Mouse (Mus musculus) hindbrain, postnatal 0 days (tissue): ENCODE data around the gene Nuak1. TPM values are rescaled to one million over a fixed set of nuclear protein-coding genes. Genes with fewer than 3 reads are reported as not detected.

Experiments used
- ATAC-seq: fragments of 200-750 bp; cut with Nextera tagmentation; 2 replicates; pipeline ENCODE4 v1.8.0; 2017; ENCODE audit warnings: mild to moderate bottlenecking, moderate TSS enrichment, moderate library complexity
- DNase-seq: peaks from one replicate; pipeline ENCODE4 v3.0.0-alpha.2; 2015; ENCODE audit warnings: low spot score
- H3K27ac ChIP-seq: fragments of 300-500 bp; sonication (generic); 2 replicates; pipeline ENCODE4 v1.5.1; 2014; ENCODE audit warnings: mild to moderate bottlenecking
- H3K27me3 ChIP-seq: fragments of 300-500 bp; sonication (generic); 2 replicates; pipeline ENCODE4 v1.6.1; 2014; ENCODE audit warnings: low read length, mixed read lengths; ENCODE audit not compliant: insufficient read depth
- H3K36me3 ChIP-seq: fragments of 300-500 bp; sonication (generic); 2 replicates; pipeline ENCODE4 v1.6.1; 2014; ENCODE audit warnings: low read length, mixed read lengths; ENCODE audit not compliant: insufficient read depth
- H3K4me1 ChIP-seq: fragments of 300-500 bp; sonication (generic); 2 replicates; pipeline ENCODE4 v1.6.1; 2014; ENCODE audit warnings: antibody characterized with exemption, low read length, mixed read lengths; ENCODE audit not compliant: insufficient read depth
- H3K4me2 ChIP-seq: fragments of 300-500 bp; sonication (generic); 2 replicates; pipeline ENCODE4 v1.6.1; 2014; ENCODE audit warnings: low read depth, mild to moderate bottlenecking, low read length, moderate library complexity, mixed read lengths
- H3K4me3 ChIP-seq: fragments of 300-500 bp; sonication (generic); 2 replicates; pipeline ENCODE4 v1.5.1; 2014; ENCODE audit warnings: low read length
- H3K9ac ChIP-seq: fragments of 300-500 bp; sonication (generic); replicated peaks from 2 replicates; pipeline ENCODE4 v1.6.1; 2014; ENCODE audit warnings: mild to moderate bottlenecking, low read length, moderate library complexity, mixed read lengths
- H3K9me3 ChIP-seq: fragments of 300-500 bp; sonication (generic); 2 replicates; pipeline ENCODE4 v1.6.1; 2016; ENCODE audit warnings: low read length, mixed read lengths
- CTCF ChIP-seq: IDR thresholded peaks from 2 replicates; pipeline ENCODE4 v1.5.1; 2016; ENCODE audit warnings: antibody characterized with exemption, control low read depth, low read depth
- WGBS: fragments of 180-500 bp; shearing (Covaris S2); extraction: QIAGEN DNeasy Blood & Tissue Kit; methylation state at CpG from one replicate; pipeline ENCODE4 v1.1.7; 2014; 5-methylcytosine and 5-hydroxymethylcytosine counted together
- polyA plus RNA-seq: library from polyadenylated mRNA; unstranded; fragments of >200 nt; fragmentation: Nextera tagmentation; extraction: Ambion mirVana; gene quantifications from 2 replicates; pipeline ENCODE4 v1.2.1, GENCODE M21; 2015
- total RNA-seq: library from RNA; depleted of rRNA; stranded (reverse); fragments of >200 nt; gene quantifications from 2 replicates; pipeline ENCODE4 v1.2.3, GENCODE M21; 2014

Nuak1 gene
- total and polyA plus RNA-seq, 2 experiments from 2014 or later = 3.0 to 23.3 TPM

- Histone ChIP-seq H3K27me3 (no peaks in the 10 kb centered on the region), H3K4me3 (no peak overlapping the region), H3K36me3 (no peaks in the 10 kb centered on the region), H3K9ac (no peak overlapping the region), H3K4me1 (0 out of 2 replicates have a peak, but pooled peaks cover 6% of the 10 kb centered on the region), H3K4me2 (no peak overlapping the region), H3K27ac (no peak overlapping the region), H3K9me3 (no peaks in the 10 kb centered on the region)
- no peak for TF ChIP-seq CTCF
- DNase-seq (no peak), ATAC-seq (no peak)
- 46% methylated on average over 5 of the region's 5 CpGs for WGBS
Observed at GRCm38 (mm10) chr10:84481327-84481671, 40.9 kb upstream of the Nuak1 start.

GRCm38 (mm10) chr10:84480667-84481326 lies 40.4 kb upstream of the Nuak1 start:
- Histone ChIP-seq H3K9me3 (no peaks in the 10 kb centered on the region), H3K4me2 (no peak overlapping the region), H3K9ac (no peak overlapping the region), H3K4me3 (no peak overlapping the region), H3K4me1 (0 out of 2 replicates have a peak, but pooled peaks cover 6% of the 10 kb centered on the region), H3K36me3 (no peaks in the 10 kb centered on the region), H3K27me3 (no peaks in the 10 kb centered on the region), H3K27ac (0 out of 2 replicates have a peak overlapping the region, but pooled peaks have one; percentile 20)
- TF ChIP-seq CTCF = no peak
- DNase-seq = peak; percentile 8
- no peak for ATAC-seq
- WGBS = 50% methylated on average over 8 of the region's 8 CpGs

GRCm38 (mm10) chr10:84480146-84480545 lies 39.7 kb upstream of the Nuak1 start:
- Histone ChIP-seq H3K27ac (no peak overlapping the region), H3K4me3 (no peak overlapping the region), H3K9ac (no peak overlapping the region), H3K27me3 (no peaks in the 10 kb centered on the region), H3K9me3 (no peaks in the 10 kb centered on the region), H3K4me1 (0 out of 2 replicates have a peak, but pooled peaks cover 6% of the 10 kb centered on the region), H3K4me2 (no peak overlapping the region), H3K36me3 (no peaks in the 10 kb centered on the region)
- DNase-seq = no peak
- 32% methylated on average over 4 of the region's 4 CpGs for WGBS
- ATAC-seq = no peak
- no peak for TF ChIP-seq CTCF

- 0 out of 2 replicates have a peak, but pooled peaks cover 6% of the 10 kb centered on the region for H3K4me1 ChIP-seq
- H3K4me3 ChIP-seq = no peak overlapping the region
- no peak overlapping the region for H3K9ac ChIP-seq
- ATAC-seq (peak; percentile 35; the same call in 1 of the 2 replicates), DNase-seq (no peak)
- H3K4me2 ChIP-seq = no peak overlapping the region
- H3K27ac ChIP-seq = no peak overlapping the region
- TF ChIP-seq CTCF = no peak
- no peaks in the 10 kb centered on the region for H3K36me3 ChIP-seq
- H3K9me3 ChIP-seq = no peaks in the 10 kb centered on the region
- H3K27me3 ChIP-seq = no peaks in the 10 kb centered on the region
- 21% methylated on average over 3 of the region's 3 CpGs for WGBS
Observed at GRCm38 (mm10) chr10:84477613-84478076, 37.2 kb upstream of the Nuak1 start.

DNA sequence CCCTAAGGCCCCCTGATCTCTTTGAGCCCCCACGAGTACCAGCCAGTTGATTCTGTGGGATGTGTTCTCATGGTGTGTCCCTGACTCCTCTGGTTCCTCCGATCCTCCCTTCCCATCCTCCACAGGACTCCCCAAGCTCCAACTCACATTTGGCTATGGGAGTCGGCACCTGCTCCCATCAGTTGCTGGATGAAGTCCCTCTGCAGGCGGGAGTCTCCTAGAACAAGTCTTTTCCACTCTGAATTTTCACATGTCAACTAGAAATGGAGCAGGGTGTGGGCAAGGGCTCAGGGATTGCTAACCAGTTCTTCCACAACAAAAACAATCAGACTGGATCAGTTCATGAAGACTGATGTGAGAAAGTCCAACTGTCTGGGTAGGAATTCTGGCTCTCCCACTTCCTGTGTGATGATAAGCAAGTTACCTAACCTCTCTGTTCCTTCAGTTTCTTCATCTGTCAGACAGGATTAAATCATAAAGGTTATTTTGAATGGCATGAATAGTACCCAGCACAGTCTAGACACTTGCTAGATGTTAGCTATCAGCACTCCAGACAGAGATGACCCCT lies 36.7 kb upstream of the Nuak1 start:
- 0 out of 2 replicates have a peak, but pooled peaks cover 6% of the 10 kb centered on the region for H3K4me1 ChIP-seq
- H3K9ac ChIP-seq = no peak overlapping the region
- TF ChIP-seq CTCF = no peak
- no peaks in the 10 kb centered on the region for H3K27me3 ChIP-seq
- H3K9me3 ChIP-seq = no peaks in the 10 kb centered on the region
- no peak overlapping the region for H3K4me3 ChIP-seq
- WGBS = 41% methylated on average over 4 of the region's 4 CpGs
- no peak overlapping the region for H3K27ac ChIP-seq
- no peaks in the 10 kb centered on the region for H3K36me3 ChIP-seq
- DNase-seq = no peak
- no peak for ATAC-seq
- no peak overlapping the region for H3K4me2 ChIP-seq

DNA sequence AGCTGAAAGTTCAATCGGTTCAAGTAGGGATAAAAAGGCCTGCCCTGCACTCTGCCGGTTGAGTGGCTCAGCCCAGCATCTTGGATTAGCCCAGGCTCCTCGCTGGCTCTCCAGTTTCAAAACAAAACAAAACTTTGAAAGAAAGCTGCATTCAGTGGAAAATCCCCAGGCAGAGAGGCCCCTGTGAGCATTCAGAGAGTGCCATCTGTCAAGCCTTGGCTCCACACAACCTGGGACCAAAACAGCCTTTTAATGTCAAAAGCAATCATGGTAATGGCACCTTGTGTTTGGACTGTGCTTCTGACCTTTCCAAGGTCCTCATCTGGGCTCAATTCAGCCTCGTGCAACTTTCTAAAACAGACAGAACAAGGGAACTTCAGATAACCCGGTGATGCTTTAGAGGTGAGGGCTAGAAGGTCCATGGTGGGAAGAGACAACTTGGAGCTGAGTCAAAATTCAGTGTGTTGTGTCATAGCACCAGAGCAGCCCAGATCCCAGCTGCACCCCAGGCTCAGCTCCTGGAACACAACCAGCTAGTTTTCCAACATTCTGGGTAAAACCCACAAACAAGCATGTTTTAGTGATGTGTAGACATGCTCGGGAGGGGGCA lies 27.3 kb upstream of the Nuak1 start:
- Histone ChIP-seq H3K27me3 (no peaks in the 10 kb centered on the region), H3K4me1 (no peaks in the 10 kb centered on the region), H3K4me3 (no peak overlapping the region), H3K9me3 (no peaks in the 10 kb centered on the region), H3K36me3 (no peaks in the 10 kb centered on the region), H3K9ac (no peak overlapping the region), H3K27ac (no peak overlapping the region), H3K4me2 (no peak overlapping the region)
- no peak for ATAC-seq
- WGBS = 30% methylated on average over 6 of the region's 6 CpGs
- no peak for DNase-seq
- no peak for TF ChIP-seq CTCF
